Mouse (Mus musculus) liver, postnatal 0 days (tissue): Measurements from ENCODE around the gene P3h3.

ENCODE experiments used
- CTCF ChIP-seq: sonication (generic); IDR thresholded peaks from 2 replicates; pipeline ENCODE4 v1.5.1; 2016; ENCODE audit warnings: antibody characterized with exemption, low read depth
- EP300 ChIP-seq: IDR thresholded peaks from 2 replicates; pipeline ENCODE4 v1.6.1; 2016; ENCODE audit warnings: antibody characterized with exemption, low read depth, mild to moderate bottlenecking

- TF ChIP-seq EP300 (no peak), CTCF (no peak)
Measured at GRCm38 (mm10) chr6:124861802-124862201, 4.2 kb upstream of the P3h3 start.
